Mouse (Mus musculus) retina, embryonic 14.5 days (tissue): ENCODE results near the gene Relch.
"Not testable (repeated sequence)": the region's sequence is repeated elsewhere in the genome, so short reads cannot be mapped to it uniquely, and the experiment has no call there.

Experiments used
- DNase-seq: peaks from one replicate; pipeline ENCODE4 v3.0.0-alpha.2; 2015; ENCODE audit warnings: low spot score

Relch gene

GRCm38 (mm10) chr1:105746444-105746843, 82.8 kb downstream of the Relch start:
- DNase-seq, result no peak

GRCm38 (mm10) chr1:105746858-105747596, 83.4 kb downstream of the Relch start:
- DNase-seq, result no peak

DNA sequence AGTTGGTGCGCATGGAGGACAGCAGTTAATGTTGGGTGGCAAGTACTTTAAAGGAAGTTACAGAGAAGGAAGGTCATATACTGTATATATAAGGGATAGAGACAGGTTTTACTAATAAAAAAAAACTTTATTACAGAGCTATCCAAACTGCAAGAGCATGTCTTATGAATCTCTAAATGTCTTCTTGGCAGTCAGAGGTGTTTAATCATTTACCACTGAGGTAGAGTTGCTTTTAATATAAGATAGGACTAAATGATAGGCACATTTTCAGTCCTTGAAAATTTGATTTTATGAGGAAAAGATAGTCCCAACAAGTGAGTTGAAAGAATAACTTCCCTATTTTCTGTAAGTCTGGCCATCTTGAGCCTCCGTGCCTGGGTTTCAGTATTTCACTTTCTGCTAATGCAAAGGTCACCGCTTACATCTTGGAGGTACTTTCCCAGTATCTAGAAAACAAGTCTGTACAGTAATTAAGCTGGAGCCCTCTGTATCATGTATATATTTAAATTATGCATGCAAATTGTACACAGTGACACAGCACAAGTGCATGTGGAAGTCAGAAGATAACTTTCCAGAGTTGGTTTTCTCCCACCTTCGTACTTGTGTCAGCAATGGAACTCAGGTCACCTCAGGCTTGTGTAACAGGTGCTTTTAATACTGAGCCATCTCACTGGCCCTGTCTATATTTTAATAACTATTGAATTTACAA, 84.6 kb downstream of the Relch start:
- DNase-seq, result no peak

GRCm38 (mm10) chr1:105752196-105752595, 88.5 kb downstream of the Relch start:
- no peak for DNase-seq

- no peak for DNase-seq
Measured at GRCm38 (mm10) chr1:105752944-105753343, 89.3 kb downstream of the Relch start.

DNA sequence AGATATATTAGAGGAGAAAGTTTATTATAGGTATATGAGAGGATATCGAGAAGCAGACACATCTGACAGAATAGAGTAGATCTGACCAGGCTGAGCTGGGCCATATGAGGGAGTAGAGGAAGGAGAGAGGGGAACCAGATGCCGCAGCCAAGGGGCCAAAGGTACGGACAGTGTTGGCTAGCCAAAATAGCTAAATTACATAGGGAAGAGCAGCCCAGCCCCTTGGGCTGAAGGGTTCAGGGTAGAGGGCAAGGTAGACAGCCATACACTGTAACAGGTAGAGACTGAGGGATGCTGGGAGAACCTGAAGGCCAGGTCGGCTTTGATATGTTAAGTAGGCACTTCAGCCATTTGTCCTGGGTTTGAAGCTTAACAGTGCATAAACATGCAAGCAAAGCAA, 95.1 kb downstream of the Relch start:
- no peak for DNase-seq

DNA sequence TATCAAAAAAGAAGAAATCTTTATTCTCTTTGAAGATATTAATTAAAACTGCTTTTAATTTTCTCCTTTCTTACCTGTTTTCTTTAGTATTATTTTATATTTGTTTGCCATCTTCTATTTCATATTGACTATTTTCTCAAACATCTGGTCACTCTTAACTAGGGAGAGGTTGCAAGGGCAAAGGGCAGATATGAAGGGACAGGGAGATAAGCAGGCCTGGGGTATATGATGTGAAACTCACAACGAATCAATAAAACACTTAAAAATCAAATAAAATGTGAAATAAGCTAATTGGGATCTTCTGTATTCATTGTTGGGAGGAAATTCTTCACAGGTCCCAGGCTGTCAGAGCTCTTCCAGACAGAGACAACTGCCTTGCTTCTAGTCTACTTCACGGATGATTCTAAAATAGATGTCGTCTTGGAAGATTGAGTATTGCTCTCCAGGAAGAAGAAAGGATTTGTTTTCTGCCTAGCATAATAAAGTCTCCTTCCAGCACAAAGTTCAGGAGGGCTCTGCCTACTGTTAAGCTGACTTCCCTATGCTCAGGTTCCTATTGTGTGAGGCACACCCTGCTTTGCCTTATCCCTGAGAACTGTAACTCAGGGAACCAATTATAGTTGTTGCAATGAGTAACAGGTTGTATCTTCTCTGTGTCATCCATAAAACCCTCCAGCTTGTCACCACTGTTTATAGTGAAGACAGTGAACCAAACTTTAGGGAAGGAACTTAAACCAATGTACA, 95.9 kb downstream of the Relch start:
- no peak for DNase-seq

DNA sequence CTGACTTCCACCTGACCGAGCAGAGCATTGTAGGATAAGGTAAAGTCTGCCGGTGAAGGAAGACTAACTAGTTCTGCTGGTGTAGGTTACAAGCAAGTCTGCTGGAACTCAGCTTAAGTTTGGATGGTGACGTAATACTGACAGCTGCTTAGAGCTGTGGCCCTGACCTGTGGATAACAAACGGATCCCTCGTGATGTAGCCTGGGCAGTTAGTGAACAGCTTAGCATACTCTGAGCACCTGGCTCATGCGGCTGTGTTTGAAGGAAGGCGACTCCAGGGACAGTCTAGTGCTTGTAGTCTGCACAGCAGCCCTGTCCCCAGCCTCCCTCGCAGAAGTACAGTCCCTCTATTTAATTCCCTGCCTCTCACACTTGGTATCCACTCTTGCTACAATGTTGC, 101.9 kb downstream of the Relch start:
- DNase-seq, result no peak

DNA sequence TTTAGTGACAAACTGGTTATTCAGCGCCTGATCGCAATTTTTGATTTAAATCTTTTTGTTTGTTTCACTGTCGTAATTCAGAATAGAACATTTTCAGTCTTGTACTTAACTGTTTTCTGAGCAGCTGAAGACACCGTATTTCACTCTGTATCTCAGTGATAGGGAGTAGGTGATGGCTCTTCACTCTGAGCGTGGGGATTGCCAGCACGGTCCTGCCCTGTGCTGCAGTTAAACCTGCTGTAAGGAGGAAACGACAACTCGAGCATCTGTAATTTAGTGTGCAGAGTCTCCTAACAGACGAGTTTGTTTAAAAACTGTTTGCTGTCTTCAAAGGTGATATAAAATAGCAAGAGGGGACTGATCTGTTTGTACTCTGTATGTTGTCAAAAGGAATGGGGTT, 102.4 kb downstream of the Relch start:
- not testable (repeated sequence) for DNase-seq

DNA sequence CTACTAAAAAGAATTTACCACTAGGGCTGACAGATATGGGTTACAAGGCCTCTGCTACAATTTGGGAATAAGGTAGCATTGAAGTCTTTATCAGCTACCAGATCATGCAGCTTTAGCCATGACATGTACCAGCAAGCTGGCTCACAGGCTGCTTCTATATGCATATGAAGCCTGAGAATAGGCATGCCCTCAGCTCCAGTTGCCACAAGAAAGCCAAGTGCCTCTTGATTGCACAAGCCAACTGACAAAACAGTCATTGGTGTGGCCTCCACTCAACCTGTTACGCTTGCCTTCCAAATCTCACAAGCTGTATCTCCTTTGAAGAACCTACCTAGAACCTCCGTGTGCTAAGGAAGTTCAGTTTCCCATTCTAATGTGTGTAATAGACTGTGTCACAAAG, 104.7 kb downstream of the Relch start:
- no peak for DNase-seq

DNA sequence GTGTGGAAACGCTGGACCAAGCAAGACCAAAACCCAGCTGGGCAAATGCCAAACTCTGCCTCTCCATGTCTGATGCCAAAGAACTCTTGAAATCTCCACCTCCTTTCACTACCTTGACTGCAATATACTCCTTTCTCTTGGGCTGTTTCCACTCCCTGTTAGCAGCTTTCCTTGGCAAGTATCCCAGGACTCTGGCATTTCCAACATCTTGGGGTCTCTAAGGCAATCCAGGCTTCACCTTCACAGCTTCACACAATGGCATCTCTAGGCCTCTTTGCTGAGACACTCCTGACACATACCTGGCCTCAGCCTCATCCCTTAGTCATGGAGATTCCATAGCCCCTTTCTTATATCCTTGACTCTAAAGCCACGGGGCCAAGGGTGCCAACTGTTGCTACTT, 107.0 kb downstream of the Relch start:
- no peak for DNase-seq

GRCm38 (mm10) chr1:105776426-105776825, 112.8 kb downstream of the Relch start:
- DNase-seq, result no peak

- DNase-seq, result no peak
Measured at GRCm38 (mm10) chr1:105780079-105780456, 116.4 kb downstream of the Relch start.

GRCm38 (mm10) chr1:105780457-105781364, 117.0 kb downstream of the Relch start, which contains the start of gene Tnfrsf11a:
Gene Tnfrsf11a, plus strand, starts transcription at chr1:105780718.
- peak; percentile 66 for DNase-seq

DNA sequence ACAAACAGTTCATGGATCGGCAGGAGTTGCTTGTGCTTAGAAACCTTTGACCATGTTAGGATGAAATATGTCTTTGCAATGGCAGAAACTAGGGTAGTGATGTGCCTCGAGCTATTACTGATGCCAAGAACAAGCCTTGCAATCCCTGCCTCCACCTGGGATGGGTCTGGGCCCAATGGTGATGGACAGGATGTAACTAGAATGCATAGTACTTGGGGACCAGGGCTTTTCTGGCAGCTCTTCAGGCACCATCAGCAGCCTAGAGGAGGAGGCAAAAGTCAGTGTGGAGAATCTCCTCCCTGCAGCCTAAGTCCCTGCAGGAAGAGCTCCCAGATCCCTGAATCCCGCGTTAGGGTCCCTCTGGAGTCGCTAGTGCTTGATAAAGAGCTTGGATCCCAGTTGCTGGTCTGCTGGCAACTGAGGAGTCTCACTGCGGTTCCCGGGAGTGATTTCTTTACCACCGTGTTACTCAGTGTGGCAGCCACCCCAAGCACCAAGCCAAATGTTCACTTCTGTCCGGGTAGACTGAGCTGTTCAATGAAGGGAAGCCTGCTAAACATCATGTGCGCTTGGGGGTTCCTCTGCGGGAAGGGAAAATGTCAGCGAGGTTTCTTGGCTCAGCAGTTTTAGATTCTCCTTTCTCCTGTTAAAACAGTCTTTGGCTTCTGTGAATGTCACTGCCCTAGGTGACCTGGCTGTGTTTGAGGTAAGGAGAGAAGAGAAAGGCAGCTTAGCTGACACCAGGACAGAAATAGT, 117.9 kb downstream of the Relch start:
- no peak for DNase-seq

GRCm38 (mm10) chr1:105784257-105785016, 120.8 kb downstream of the Relch start:
- no peak for DNase-seq

GRCm38 (mm10) chr1:105785146-105785545, 121.5 kb downstream of the Relch start:
- no peak for DNase-seq

DNA sequence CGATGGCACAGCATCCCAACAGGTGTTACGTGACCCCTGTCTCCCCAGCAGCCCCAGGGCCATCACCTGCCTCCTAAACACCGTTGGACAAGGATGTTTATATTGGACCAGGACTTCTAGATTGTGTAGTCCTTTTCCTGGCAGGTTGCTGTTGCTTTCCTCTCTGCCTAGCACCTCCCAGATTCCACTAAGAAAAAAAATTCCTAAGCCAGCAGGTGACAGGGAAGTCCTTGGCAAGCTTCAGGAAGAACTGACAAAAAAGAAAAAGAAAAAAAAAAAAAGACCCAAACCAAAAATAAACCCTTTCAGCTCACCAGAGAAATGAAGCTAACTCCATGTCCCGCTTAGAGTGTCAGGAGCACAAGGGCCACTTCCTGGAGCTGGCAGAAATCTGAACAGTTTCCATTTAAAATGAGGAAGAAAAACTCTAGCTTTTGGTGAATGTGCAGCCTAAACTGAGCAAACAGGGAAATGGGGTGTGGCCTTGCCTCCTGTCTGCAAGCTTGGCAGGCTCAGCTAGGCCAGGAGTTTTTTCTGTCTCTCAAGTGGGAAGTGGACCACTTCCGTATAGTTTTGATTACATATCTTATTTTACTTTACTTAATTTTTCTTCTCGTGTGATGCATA, 123.2 kb downstream of the Relch start:
- DNase-seq, result no peak

DNA sequence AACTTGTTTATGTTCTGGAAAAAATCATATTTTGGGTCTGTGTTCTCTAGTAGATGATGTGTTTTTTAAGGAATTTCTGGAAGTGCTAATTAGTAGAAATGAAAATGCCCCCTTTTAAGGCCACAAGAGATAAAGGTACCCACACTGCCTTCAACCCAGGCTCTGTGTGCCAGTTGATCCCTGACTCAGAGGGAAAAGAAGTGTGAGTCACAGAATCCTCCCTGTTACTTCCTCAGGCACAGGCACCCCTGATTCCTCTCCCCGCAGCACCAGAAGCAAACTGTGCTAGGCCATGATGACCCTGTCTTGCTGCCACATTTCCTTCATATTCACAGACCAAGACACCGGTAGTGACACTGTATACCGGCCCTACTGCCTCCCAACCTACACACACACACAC, 126.4 kb downstream of the Relch start:
- no peak for DNase-seq

DNA sequence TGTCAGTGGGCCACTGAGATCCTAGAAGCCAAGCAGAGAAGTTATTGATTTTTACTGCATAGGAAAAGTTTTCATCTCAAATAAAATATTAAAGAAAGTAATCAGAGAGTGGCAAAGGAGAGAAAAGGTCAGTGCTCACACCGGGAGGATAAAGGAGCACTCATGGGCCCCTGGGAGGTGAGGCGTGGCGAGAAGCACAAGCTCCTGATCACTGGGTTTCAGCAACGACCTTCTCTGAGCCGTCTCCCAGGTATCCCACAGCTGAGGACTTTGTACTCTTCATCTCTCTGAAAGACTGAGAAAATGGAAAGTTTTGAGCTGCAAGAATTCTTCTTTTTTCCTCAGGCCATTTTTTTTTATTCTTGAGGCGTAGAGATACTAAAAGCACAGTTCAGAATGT, 131.0 kb downstream of the Relch start:
- DNase-seq, result no peak
